ENCODE assay signal across 9 mouse cellular contexts in genomic region chr19:5690343-5690735, GRCm38 (mm10). TPM values are rescaled to one million over a fixed set of nuclear protein-coding genes. Genes with fewer than 3 reads are reported as not detected.
DNase-seq lines count a peak whose midpoint lies in the region; ATAC-seq lines count a peak whose summit lies in the region.
"Had no signal": no experiment of that assay in that cellular context is flagged by ENCODE, and none has a peak within 500 bp of the region (broad histone marks: within the 10 kb centered on the region; RNA-seq: fewer than 3 reads in every experiment).

No protein-coding gene starts in this region.

- peak overlapping the region; percentile 93 for H3K27ac ChIP-seq in embryonic facial prominence, embryonic 10.5 days (replicated peaks)
- H3K27ac ChIP-seq in hindbrain, embryonic 16.5 days (ENCODE audit: low read depth, low read length) = peak overlapping the region; percentile 87; the same call in 1 of the 2 replicates
- peak overlapping the region; percentile 90 for H3K27ac ChIP-seq in midbrain, embryonic 10.5 days (replicated peaks)

- no peak for ATAC-seq in megakaryocyte, adult 5-6 weeks (ENCODE audit: poor library complexity, severe bottlenecking)
- no peak for ATAC-seq in hindbrain, embryonic 16.5 days
- no peak for ATAC-seq in activated CD4-positive, CD25-positive, alpha-beta regulatory T cell, adult 4 months

- no peaks in the 10 kb centered on the region for H3K27me3 ChIP-seq in megakaryocyte, embryonic 14.5 days (replicated peaks)
- H3K27me3 ChIP-seq in embryonic facial prominence, embryonic 10.5 days (replicated peaks; ENCODE audit: low read depth, poor library complexity, severe bottlenecking) = peaks cover 7% of the 10 kb centered on the region
- no peaks in the 10 kb centered on the region for H3K27me3 ChIP-seq in hindbrain, embryonic 16.5 days (replicated peaks; ENCODE audit: control insufficient read depth, insufficient read depth, low read length)
- H3K27me3 ChIP-seq in midbrain, embryonic 10.5 days (ENCODE audit: low read depth, poor library complexity, severe bottlenecking) = peaks cover 14% of the 10 kb centered on the region

- H3K4me3 ChIP-seq in megakaryocyte, embryonic 14.5 days (replicated peaks) = peak overlapping the region; percentile 97
- H3K4me3 ChIP-seq in embryonic facial prominence, embryonic 10.5 days = peak overlapping the region; percentile 97
- H3K4me3 ChIP-seq in hindbrain, embryonic 16.5 days (ENCODE audit: low read length) = peak overlapping the region; percentile 97
- peak overlapping the region; percentile 90 for H3K4me3 ChIP-seq in midbrain, embryonic 10.5 days

- DNase-seq in embryonic facial prominence, embryonic 10.5 days (ENCODE audit: low spot score) = no peak
- DNase-seq in midbrain, embryonic 10.5 days (ENCODE audit: low spot score) = no peak
- DNase-seq in retina, postnatal 1 day = no peak
- DNase-seq in c-Kit-positive CD71-positive TER-119-positive erythroid progenitor cells, embryonic 14.5 days (ENCODE audit: low spot score) = no peak

- H3K36me3 ChIP-seq in megakaryocyte, embryonic 14.5 days (replicated peaks; ENCODE audit: low read length) = peaks cover 69% of the 10 kb centered on the region
- peaks cover 72% of the 10 kb centered on the region for H3K36me3 ChIP-seq in embryonic facial prominence, embryonic 10.5 days (replicated peaks)
- peaks cover 8% of the 10 kb centered on the region for H3K36me3 ChIP-seq in hindbrain, embryonic 16.5 days (ENCODE audit: control insufficient read depth, insufficient read depth, low read length)
- peaks cover 67% of the 10 kb centered on the region for H3K36me3 ChIP-seq in midbrain, embryonic 10.5 days

- H3K4me1 ChIP-seq in megakaryocyte, embryonic 14.5 days = peaks cover 67% of the 10 kb centered on the region
- peaks cover 60% of the 10 kb centered on the region for H3K4me1 ChIP-seq in embryonic facial prominence, embryonic 10.5 days
- peaks cover 43% of the 10 kb centered on the region for H3K4me1 ChIP-seq in hindbrain, embryonic 16.5 days (ENCODE audit: control insufficient read depth, insufficient read depth, low read depth, low read length)
- H3K4me1 ChIP-seq in midbrain, embryonic 10.5 days = peaks cover 60% of the 10 kb centered on the region

- H3K9ac ChIP-seq in hindbrain, embryonic 16.5 days (ENCODE audit: low read depth, low read length) = peak overlapping the region; percentile 83

- H3K4me2 ChIP-seq in hindbrain, embryonic 16.5 days (ENCODE audit: low read length) = peak overlapping the region; percentile 100

- 68% methylated on average over 15 of the region's 15 CpGs for WGBS in embryonic facial prominence, embryonic 10.5 days
- WGBS in hindbrain, embryonic 16.5 days = 69% methylated on average over 15 of the region's 15 CpGs
- 80% methylated on average over 15 of the region's 15 CpGs for WGBS in midbrain, embryonic 10.5 days

- no peaks in the 10 kb centered on the region for H3K9me3 ChIP-seq in megakaryocyte, embryonic 14.5 days
- H3K9me3 ChIP-seq in embryonic facial prominence, embryonic 10.5 days = no peaks in the 10 kb centered on the region
- H3K9me3 ChIP-seq in hindbrain, embryonic 16.5 days (ENCODE audit: control insufficient read depth, low read length) = no peaks in the 10 kb centered on the region
- no peaks in the 10 kb centered on the region for H3K9me3 ChIP-seq in midbrain, embryonic 10.5 days (replicated peaks)

RNA-seq across cellular contexts. Expression of gene Pcnx3, which starts 1.6 kb away (rescaled TPM):
- polyA plus RNA-seq in megakaryocyte, embryonic 14.5 days (2012; ENCODE audit: insufficient read depth, low replicate concordance) = 161 and 607 TPM in 2 replicates
- 25.9 and 33.1 TPM in 2 replicates for total RNA-seq in megakaryocyte, adult 5-6 weeks (2015)
- 19.3 and 19.6 TPM in 2 replicates for total RNA-seq in megakaryocyte, adult 5-6 weeks (2017)
- 30.3 and 30.6 TPM in 2 replicates for polyA plus RNA-seq in embryonic facial prominence, embryonic 10.5 days (2016; fragmentation: Nextera tagmentation; extraction: Ambion mirVana)
- polyA plus RNA-seq in hindbrain, embryonic 16.5 days (2015; fragmentation: Nextera tagmentation; extraction: Ambion mirVana) = 22.6 and 24.8 TPM in 2 replicates
- polyA plus RNA-seq in midbrain, embryonic 10.5 days (2016; fragmentation: Nextera tagmentation; extraction: Ambion mirVana) = 22.8 and 25.6 TPM in 2 replicates
- 10 to 100 TPM; 20.6 to 21.7 TPM for polyA plus RNA-seq in activated CD4-positive, CD25-positive, alpha-beta regulatory T cell, adult 4 months (2017; shearing (Covaris generic))

RNA-seq across cellular contexts. Expression of gene Map3k11, which starts 1.8 kb away (rescaled TPM):
- 156 and 158 TPM in 2 replicates for polyA plus RNA-seq in megakaryocyte, embryonic 14.5 days (2012; ENCODE audit: insufficient read depth, low replicate concordance)
- 30.3 and 35.3 TPM in 2 replicates for total RNA-seq in megakaryocyte, adult 5-6 weeks (2015)
- total RNA-seq in megakaryocyte, adult 5-6 weeks (2017) = 39.8 and 50.8 TPM in 2 replicates
- polyA plus RNA-seq in embryonic facial prominence, embryonic 10.5 days (2016; fragmentation: Nextera tagmentation; extraction: Ambion mirVana) = 32.1 and 34.0 TPM in 2 replicates
- polyA plus RNA-seq in hindbrain, embryonic 16.5 days (2015; fragmentation: Nextera tagmentation; extraction: Ambion mirVana) = 9.2 and 13.2 TPM in 2 replicates
- polyA plus RNA-seq in midbrain, embryonic 10.5 days (2016; fragmentation: Nextera tagmentation; extraction: Ambion mirVana) = 28.7 and 29.9 TPM in 2 replicates
- 1 to 10 TPM; 7.8 to 9.2 TPM for polyA plus RNA-seq in activated CD4-positive, CD25-positive, alpha-beta regulatory T cell, adult 4 months (2017; shearing (Covaris generic))

RNA-seq across cellular contexts. Expression of gene Kcnk7, which starts 13.8 kb away (rescaled TPM):
- not detected in 2 replicates for polyA plus RNA-seq in megakaryocyte, embryonic 14.5 days (2012; ENCODE audit: insufficient read depth, low replicate concordance)
- total RNA-seq in megakaryocyte, adult 5-6 weeks (2015) = not detected in 2 replicates
- not detected in 2 replicates for total RNA-seq in megakaryocyte, adult 5-6 weeks (2017)
- polyA plus RNA-seq in embryonic facial prominence, embryonic 10.5 days (2016; fragmentation: Nextera tagmentation; extraction: Ambion mirVana) = 0.19 and 0.23 TPM in 2 replicates
- polyA plus RNA-seq in hindbrain, embryonic 16.5 days (2015; fragmentation: Nextera tagmentation; extraction: Ambion mirVana) = not detected in 2 replicates
- polyA plus RNA-seq in midbrain, embryonic 10.5 days (2016; fragmentation: Nextera tagmentation; extraction: Ambion mirVana) = 0.20 TPM in 1 of 2 replicates, not detected in the other
- polyA plus RNA-seq in activated CD4-positive, CD25-positive, alpha-beta regulatory T cell, adult 4 months (2017; shearing (Covaris generic)) = 1 to 10 TPM; 1.5 to 2.8 TPM
- total RNA-seq: left cerebral cortex, postnatal 10 days had no signal

RNA-seq across cellular contexts. Expression of gene Sipa1, which starts 26.8 kb away (rescaled TPM):
- 116 and 134 TPM in 2 replicates for polyA plus RNA-seq in megakaryocyte, embryonic 14.5 days (2012; ENCODE audit: insufficient read depth, low replicate concordance)
- 50.8 and 65.8 TPM in 2 replicates for total RNA-seq in megakaryocyte, adult 5-6 weeks (2015)
- total RNA-seq in megakaryocyte, adult 5-6 weeks (2017) = 50.1 and 78.7 TPM in 2 replicates
- polyA plus RNA-seq in embryonic facial prominence, embryonic 10.5 days (2016; fragmentation: Nextera tagmentation; extraction: Ambion mirVana) = 28.7 and 31.2 TPM in 2 replicates
- polyA plus RNA-seq in hindbrain, embryonic 16.5 days (2015; fragmentation: Nextera tagmentation; extraction: Ambion mirVana) = 14.3 and 19.1 TPM in 2 replicates
- polyA plus RNA-seq in midbrain, embryonic 10.5 days (2016; fragmentation: Nextera tagmentation; extraction: Ambion mirVana) = 22.3 and 22.9 TPM in 2 replicates
- 10 to 100 TPM; 22.3 to 22.4 TPM for polyA plus RNA-seq in activated CD4-positive, CD25-positive, alpha-beta regulatory T cell, adult 4 months (2017; shearing (Covaris generic))

RNA-seq across cellular contexts. Expression of gene Ehbp1l1, which starts 35.8 kb away (rescaled TPM):
- polyA plus RNA-seq in megakaryocyte, embryonic 14.5 days (2012; ENCODE audit: insufficient read depth, low replicate concordance) = 203 and 207 TPM in 2 replicates
- total RNA-seq in megakaryocyte, adult 5-6 weeks (2015) = 30.8 and 31.0 TPM in 2 replicates
- 118 and 119 TPM in 2 replicates for total RNA-seq in megakaryocyte, adult 5-6 weeks (2017)
- 7.9 and 8.0 TPM in 2 replicates for polyA plus RNA-seq in embryonic facial prominence, embryonic 10.5 days (2016; fragmentation: Nextera tagmentation; extraction: Ambion mirVana)
- 21.6 and 29.7 TPM in 2 replicates for polyA plus RNA-seq in hindbrain, embryonic 16.5 days (2015; fragmentation: Nextera tagmentation; extraction: Ambion mirVana)
- 9.3 and 9.5 TPM in 2 replicates for polyA plus RNA-seq in midbrain, embryonic 10.5 days (2016; fragmentation: Nextera tagmentation; extraction: Ambion mirVana)
- polyA plus RNA-seq in activated CD4-positive, CD25-positive, alpha-beta regulatory T cell, adult 4 months (2017; shearing (Covaris generic)) = 10 to 100 TPM; 16.5 to 26.4 TPM
